Mouse (Mus musculus) forebrain, embryonic 11.5 days (tissue): ENCODE results near the gene Rbm26. TPM values are rescaled to one million over a fixed set of nuclear protein-coding genes. Genes with fewer than 3 reads are reported as not detected.

Experiments
- ATAC-seq: fragments of 200-750 bp; cut with Nextera tagmentation; replicated peaks from 2 replicates; pipeline ENCODE4 v1.8.0; 2017; ENCODE audit warnings: moderate TSS enrichment; ENCODE audit not compliant: low FRiP score
- DNase-seq: peaks from one replicate; pipeline ENCODE4 v3.0.0-alpha.2; 2017; ENCODE audit warnings: low spot score
- H3K27ac ChIP-seq: fragments of 300-500 bp; sonication (generic); 2 replicates; pipeline ENCODE4 v1.5.1; 2014; ENCODE audit warnings: low read depth, low read length
- H3K27me3 ChIP-seq: fragments of 300-500 bp; sonication (generic); 2 replicates; pipeline ENCODE4 v1.6.1; 2014; ENCODE audit warnings: mild to moderate bottlenecking, low read length, mixed read lengths; ENCODE audit not compliant: control insufficient read depth, insufficient read depth
- H3K36me3 ChIP-seq: fragments of 300-500 bp; sonication (generic); 2 replicates; pipeline ENCODE4 v1.6.1; 2014; ENCODE audit warnings: mild to moderate bottlenecking, low read length, moderate library complexity, mixed read lengths; ENCODE audit not compliant: control insufficient read depth, insufficient read depth
- H3K4me1 ChIP-seq: fragments of 300-500 bp; sonication (generic); replicated peaks from 2 replicates; pipeline ENCODE4 v1.6.1; 2014; ENCODE audit warnings: low read length, mixed read lengths; ENCODE audit not compliant: control insufficient read depth, insufficient read depth
- H3K4me2 ChIP-seq: fragments of 300-500 bp; sonication (generic); 2 replicates; pipeline ENCODE4 v1.6.1; 2014; ENCODE audit warnings: low read depth, mild to moderate bottlenecking, low read length, moderate library complexity, mixed read lengths; ENCODE audit not compliant: severe bottlenecking
- H3K4me3 ChIP-seq: fragments of 300-500 bp; sonication (generic); 2 replicates; pipeline ENCODE4 v1.5.1; 2014; ENCODE audit warnings: low read depth, low read length
- H3K9ac ChIP-seq: fragments of 300-500 bp; sonication (generic); 2 replicates; pipeline ENCODE4 v1.6.1; 2014; ENCODE audit warnings: low read length
- H3K9me3 ChIP-seq: fragments of 300-500 bp; sonication (generic); 2 replicates; pipeline ENCODE4 v1.6.1; 2016; ENCODE audit warnings: low read length, mixed read lengths; ENCODE audit not compliant: control insufficient read depth
- WGBS: fragments of 180-500 bp; shearing (Covaris S2); extraction: QIAGEN DNeasy Blood & Tissue Kit; methylation state at CpG from one replicate; pipeline ENCODE4 v1.1.7; 2014; 5-methylcytosine and 5-hydroxymethylcytosine counted together
- polyA plus RNA-seq: library from polyadenylated mRNA; unstranded; fragments of >200 nt; fragmentation: Nextera tagmentation; extraction: Ambion mirVana; gene quantifications from 2 replicates; pipeline ENCODE4 v1.2.1, GENCODE M21; 2014

Rbm26 gene
- polyA plus RNA-seq, 1 experiment from 2014 or later, result 48.7 TPM

DNA sequence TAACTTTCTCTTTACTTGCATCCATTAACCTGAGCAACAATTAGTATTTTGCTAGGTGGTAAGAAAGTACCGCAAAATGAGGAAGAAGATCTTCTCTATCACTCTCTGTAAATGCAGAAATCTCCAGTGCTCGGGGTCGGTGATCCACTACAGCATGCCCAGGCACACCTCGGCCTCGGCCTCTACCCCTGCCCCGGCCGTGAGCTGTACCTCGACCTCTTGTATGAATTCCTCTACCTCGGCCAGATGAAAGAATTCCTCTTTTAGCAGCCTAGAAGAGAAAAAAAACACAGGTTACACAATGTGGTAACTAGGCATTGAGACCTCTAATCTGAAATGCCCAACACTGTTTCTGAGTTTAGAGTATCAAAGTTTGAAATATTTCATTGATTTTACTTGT lies 52.6 kb downstream of the Rbm26 start:
- ATAC-seq (no peak), DNase-seq (no peak)
- H3K4me2 ChIP-seq, result no peak overlapping the region
- H3K4me3 ChIP-seq, result no peak overlapping the region
- H3K27me3 ChIP-seq, result no peaks in the 10 kb centered on the region
- H3K4me1 ChIP-seq, result no peaks in the 10 kb centered on the region
- no peak overlapping the region for H3K9ac ChIP-seq
- H3K9me3 ChIP-seq, result no peaks in the 10 kb centered on the region
- 92% methylated on average over 9 of the region's 9 CpGs for WGBS
- peaks cover 5% of the 10 kb centered on the region; the same call in 1 of the 2 replicates for H3K36me3 ChIP-seq
- no peak overlapping the region for H3K27ac ChIP-seq

DNA sequence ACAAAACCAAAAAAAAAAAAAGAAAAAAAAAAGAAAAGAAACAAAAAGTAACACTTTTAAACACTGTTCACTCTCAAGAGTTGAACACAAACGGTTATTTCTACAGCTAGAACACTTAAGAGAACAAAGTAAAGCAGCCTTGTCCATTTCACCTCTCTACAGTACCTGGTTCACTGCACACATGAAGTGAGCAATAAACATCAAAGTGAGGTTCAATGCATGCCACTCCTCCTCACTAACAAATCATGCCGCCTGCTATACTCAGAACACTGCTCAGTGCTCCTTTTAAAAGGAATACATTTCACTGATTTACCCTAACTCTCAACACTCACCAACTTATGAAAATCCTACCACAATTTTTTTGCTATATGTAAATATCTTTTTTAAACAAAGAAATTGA lies 61.7 kb downstream of the Rbm26 start:
- no peak overlapping the region for H3K27ac ChIP-seq
- H3K4me2 ChIP-seq, result no peak overlapping the region
- no peak for DNase-seq
- H3K4me1 ChIP-seq, result no peaks in the 10 kb centered on the region
- no peak overlapping the region for H3K9ac ChIP-seq
- WGBS, result 71% methylated on average over 2 of the region's 2 CpGs
- no peak for ATAC-seq
- H3K9me3 ChIP-seq, result no peaks in the 10 kb centered on the region
- H3K4me3 ChIP-seq, result no peak overlapping the region
- peaks cover 6% of the 10 kb centered on the region; the same call in 1 of the 2 replicates for H3K36me3 ChIP-seq
- no peaks in the 10 kb centered on the region for H3K27me3 ChIP-seq

DNA sequence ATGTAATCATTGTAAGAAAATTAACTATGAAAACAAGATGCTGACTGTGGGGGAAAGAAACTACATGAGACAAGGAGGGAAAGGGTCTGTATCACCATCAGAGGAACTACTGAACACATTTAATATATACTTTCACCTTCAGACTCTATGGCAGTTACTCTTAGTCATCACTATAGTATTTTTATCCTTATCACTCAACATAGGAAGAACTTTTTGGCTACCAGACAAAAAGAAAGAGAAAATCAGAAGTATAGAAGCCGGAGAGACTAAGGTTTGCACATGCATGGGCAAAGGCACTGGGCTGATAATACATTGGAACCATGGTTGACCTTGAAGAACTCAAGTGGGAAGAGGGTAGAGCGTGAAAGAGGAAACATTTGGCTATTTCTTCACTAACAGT lies 70.9 kb downstream of the Rbm26 start:
- WGBS, result 96% methylated on average over 2 of the region's 2 CpGs
- no peaks in the 10 kb centered on the region for H3K9me3 ChIP-seq
- no peak overlapping the region for H3K4me3 ChIP-seq
- ATAC-seq (no peak), DNase-seq (no peak)
- H3K4me1 ChIP-seq, result no peaks in the 10 kb centered on the region
- H3K4me2 ChIP-seq, result no peak overlapping the region
- H3K9ac ChIP-seq, result no peak overlapping the region
- no peaks in the 10 kb centered on the region for H3K36me3 ChIP-seq
- no peaks in the 10 kb centered on the region for H3K27me3 ChIP-seq
- no peak overlapping the region for H3K27ac ChIP-seq

DNA sequence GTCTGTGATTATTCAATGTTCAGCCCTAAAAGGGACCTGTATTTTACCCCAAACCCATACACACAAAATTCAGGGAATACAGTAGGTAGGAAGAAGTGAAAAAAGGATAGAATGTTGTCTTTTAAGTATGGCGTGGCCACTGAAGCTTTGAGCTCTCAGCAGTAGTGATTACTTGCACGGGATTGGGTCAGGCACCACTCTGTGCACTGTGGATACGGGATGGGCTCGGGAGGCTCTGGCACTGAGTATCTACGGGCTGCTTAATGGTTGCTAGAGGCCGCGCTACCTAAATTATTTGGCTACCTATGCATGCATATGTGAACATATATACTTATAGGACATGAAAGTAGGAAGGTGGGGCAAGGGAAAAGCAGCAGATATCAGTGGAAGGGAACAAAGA lies 78.3 kb downstream of the Rbm26 start:
- H3K27me3 ChIP-seq, result no peaks in the 10 kb centered on the region
- WGBS, result 82% methylated on average over 7 of the region's 7 CpGs
- no peaks in the 10 kb centered on the region for H3K36me3 ChIP-seq
- no peak overlapping the region for H3K4me2 ChIP-seq
- no peaks in the 10 kb centered on the region for H3K9me3 ChIP-seq
- H3K27ac ChIP-seq, result no peak overlapping the region
- no peak overlapping the region for H3K4me3 ChIP-seq
- DNase-seq (no peak), ATAC-seq (0 out of 2 replicates have a peak, but pooled peaks have one; percentile 15)
- no peak overlapping the region for H3K9ac ChIP-seq
- no peaks in the 10 kb centered on the region for H3K4me1 ChIP-seq

DNA sequence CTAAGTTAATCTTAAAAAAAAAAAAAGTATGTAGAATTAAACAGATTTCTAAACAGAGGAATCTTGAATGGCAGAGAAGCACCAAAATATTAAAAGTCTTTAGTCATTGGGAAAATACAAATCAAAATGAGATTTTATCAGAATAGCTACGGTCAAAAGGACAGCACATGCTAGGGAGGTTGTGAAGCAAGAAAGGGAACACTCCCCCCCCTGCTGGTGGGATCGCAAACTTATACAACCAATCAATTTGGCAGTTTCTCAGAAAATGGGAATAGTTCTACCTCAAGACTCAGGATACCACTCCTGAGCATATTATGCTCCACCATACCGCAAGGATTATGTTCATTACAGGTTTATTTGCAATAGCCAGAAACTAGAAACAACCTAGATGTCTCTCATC lies 80.9 kb downstream of the Rbm26 start:
- no peak overlapping the region for H3K4me3 ChIP-seq
- no peak overlapping the region for H3K9ac ChIP-seq
- DNase-seq, result no peak
- H3K36me3 ChIP-seq, result no peaks in the 10 kb centered on the region
- no peak for ATAC-seq
- H3K9me3 ChIP-seq, result no peaks in the 10 kb centered on the region
- no peak overlapping the region for H3K4me2 ChIP-seq
- 57% methylated on average over 3 of the region's 3 CpGs for WGBS
- H3K27ac ChIP-seq, result no peak overlapping the region
- no peaks in the 10 kb centered on the region for H3K4me1 ChIP-seq
- H3K27me3 ChIP-seq, result no peaks in the 10 kb centered on the region

DNA sequence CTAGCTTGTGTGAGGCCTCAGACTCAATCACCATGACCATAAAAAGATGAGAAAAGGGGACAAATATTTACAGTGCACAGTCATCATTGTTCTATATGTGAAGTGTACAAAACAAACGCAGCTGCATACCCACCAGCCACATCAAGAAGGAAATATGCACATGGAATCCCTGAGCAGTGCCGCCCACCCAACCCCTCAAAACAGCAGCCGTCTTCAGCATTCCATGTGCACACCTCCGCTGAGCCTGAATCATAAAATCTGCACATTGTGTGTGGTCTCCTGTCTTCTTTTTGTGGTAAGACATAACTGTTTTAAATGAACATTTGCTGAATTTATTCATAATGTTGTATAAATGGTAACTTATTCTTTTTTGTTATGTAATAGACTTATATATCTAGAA lies 90.1 kb downstream of the Rbm26 start:
- no peaks in the 10 kb centered on the region for H3K36me3 ChIP-seq
- DNase-seq, result no peak
- H3K4me1 ChIP-seq, result peaks cover 3% of the 10 kb centered on the region; the same call in 1 of the 2 replicates
- H3K4me3 ChIP-seq, result no peak overlapping the region
- no peak for ATAC-seq
- no peak overlapping the region for H3K9ac ChIP-seq
- no peaks in the 10 kb centered on the region for H3K9me3 ChIP-seq
- no peak overlapping the region for H3K4me2 ChIP-seq
- H3K27me3 ChIP-seq, result no peaks in the 10 kb centered on the region
- WGBS, result 87% methylated on average over 4 of the region's 4 CpGs
- no peak overlapping the region for H3K27ac ChIP-seq

DNA sequence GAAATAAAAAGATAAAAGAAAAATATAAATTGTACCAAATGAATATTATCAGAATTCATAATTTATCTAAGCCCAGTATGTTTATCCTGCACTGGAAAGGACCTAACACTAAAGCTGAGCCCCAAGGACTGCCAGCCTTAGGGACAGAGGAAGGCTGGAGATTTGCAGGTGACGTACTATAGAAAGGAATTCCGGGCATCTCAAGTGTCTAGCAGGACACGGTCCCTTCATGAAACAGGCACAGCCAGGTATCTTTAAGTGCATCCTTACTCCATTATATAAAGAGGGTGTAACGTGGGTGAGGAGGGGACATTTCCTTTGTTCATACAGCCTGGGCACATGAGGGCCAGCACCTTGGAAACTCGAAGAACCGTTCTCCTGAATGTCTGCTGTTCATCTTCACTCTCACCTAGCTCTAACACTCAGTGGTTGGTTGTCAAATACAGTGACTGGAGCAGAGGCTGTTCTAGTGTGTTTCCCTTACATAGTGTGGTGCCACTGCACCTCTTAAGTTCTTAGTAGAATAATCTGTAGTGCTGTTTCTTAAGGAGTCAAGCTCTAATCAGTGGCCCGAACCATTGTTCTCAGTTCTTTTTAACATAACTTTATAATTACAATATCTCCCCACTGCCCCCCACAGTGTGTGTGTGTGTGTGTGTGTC lies 91.7 kb downstream of the Rbm26 start:
- Histone ChIP-seq H3K9me3 (no peaks in the 10 kb centered on the region), H3K27ac (no peak overlapping the region), H3K4me3 (no peak overlapping the region), H3K9ac (no peak overlapping the region), H3K27me3 (no peaks in the 10 kb centered on the region), H3K4me1 (peaks cover 3% of the 10 kb centered on the region; the same call in 1 of the 2 replicates), H3K36me3 (no peaks in the 10 kb centered on the region), H3K4me2 (no peak overlapping the region)
- no peak for DNase-seq
- WGBS, result 70% methylated on average over 7 of the region's 7 CpGs
- peak; percentile 39; the same call in 1 of the 2 replicates for ATAC-seq

DNA sequence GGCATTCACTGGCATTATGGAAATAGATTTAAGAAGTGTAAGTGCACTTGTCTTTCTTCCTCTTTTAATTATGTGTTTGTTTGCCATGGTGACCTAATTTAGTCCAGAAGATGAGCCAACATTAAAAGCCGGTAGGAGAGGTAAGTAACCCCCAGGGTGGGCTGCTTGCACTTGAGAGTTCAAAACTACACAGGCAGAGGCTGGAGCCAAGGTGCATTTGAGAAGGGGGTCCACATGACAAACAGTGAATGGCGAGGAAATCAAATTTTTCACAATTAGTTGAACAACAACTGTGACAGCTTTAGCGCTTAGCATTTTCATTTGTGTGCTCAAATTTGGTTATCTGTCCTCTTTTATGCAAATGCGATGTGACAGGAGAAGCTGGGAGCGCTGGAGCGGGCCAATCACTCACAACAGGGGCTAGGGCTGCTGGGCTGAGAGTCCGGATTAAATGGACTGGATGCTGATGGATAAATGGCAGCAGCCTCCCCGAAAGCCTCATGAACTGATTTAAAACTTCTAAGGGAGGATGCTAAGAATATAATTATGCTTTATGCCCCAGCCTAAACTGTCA lies 92.3 kb downstream of the Rbm26 start:
- no peak for DNase-seq
- no peaks in the 10 kb centered on the region for H3K36me3 ChIP-seq
- no peak overlapping the region for H3K4me2 ChIP-seq
- WGBS, result 38% methylated on average over 8 of the region's 8 CpGs
- no peak overlapping the region for H3K4me3 ChIP-seq
- no peak overlapping the region for H3K27ac ChIP-seq
- no peak for ATAC-seq
- no peaks in the 10 kb centered on the region for H3K27me3 ChIP-seq
- peaks cover 3% of the 10 kb centered on the region; the same call in 1 of the 2 replicates for H3K4me1 ChIP-seq
- H3K9ac ChIP-seq, result no peak overlapping the region
- no peaks in the 10 kb centered on the region for H3K9me3 ChIP-seq

DNA sequence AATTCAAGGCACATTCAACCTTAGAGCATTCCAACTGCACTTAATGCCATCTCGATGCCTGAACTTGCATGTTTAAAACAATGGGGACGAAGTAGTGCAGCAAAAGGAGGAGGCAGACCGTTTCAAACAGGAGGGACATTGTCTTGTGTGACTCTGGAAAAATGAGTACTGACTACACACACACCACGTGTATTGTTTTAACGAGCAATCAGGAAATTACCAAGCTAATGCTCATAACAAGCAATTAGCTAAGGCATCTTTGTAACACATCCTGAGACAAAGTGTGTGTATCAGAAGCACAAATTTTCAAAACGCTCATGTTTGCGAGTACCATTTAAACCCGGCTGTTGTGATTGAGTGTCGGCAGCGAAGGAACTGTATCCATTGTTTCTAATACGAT lies 93.0 kb downstream of the Rbm26 start:
- DNase-seq (no peak), ATAC-seq (no peak)
- Histone ChIP-seq H3K9ac (no peak overlapping the region), H3K9me3 (no peaks in the 10 kb centered on the region), H3K4me1 (peaks cover 3% of the 10 kb centered on the region; the same call in 1 of the 2 replicates), H3K27me3 (no peaks in the 10 kb centered on the region), H3K4me2 (no peak overlapping the region), H3K4me3 (no peak overlapping the region), H3K36me3 (no peaks in the 10 kb centered on the region), H3K27ac (no peak overlapping the region)
- WGBS, result 83% methylated on average over 11 of the region's 11 CpGs
